Mouse (Mus musculus): ENCODE results near the gene Spsb1.

Gene Spsb1

DNA sequence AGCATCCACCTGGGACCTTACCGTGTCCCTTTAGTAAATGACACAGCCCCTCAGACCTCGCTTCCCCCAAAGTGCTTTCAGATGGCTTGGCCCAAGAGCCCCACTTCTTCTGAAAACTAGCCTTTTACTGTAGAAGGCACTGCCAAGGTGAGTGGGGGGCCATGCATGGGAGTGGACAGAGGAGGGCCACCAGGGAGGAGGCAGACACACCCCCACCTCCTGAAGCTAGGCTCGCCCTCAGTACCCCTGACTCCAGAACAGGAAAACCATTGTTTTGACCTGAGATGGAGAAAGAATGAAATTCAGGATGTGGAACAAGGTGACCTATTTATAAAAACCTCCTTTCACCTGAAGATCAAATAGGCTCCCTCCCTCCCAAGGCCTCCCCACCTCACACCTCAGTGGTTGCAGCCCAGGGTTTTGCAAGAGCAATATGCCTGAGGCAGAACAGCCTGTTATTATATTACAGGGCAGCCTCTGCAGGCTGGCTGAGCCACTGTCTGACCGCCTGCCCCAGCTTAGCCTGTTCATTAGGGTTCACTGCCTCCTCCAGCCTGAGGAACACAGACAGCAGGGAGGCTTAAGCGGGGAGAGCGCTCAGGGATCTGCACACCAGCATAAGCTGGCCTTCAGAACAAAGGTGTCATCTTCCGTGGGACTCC is 41.0 kb downstream of the Spsb1 start:
- DNase-seq (ENCODE audit: low read depth) = no peak

DNA sequence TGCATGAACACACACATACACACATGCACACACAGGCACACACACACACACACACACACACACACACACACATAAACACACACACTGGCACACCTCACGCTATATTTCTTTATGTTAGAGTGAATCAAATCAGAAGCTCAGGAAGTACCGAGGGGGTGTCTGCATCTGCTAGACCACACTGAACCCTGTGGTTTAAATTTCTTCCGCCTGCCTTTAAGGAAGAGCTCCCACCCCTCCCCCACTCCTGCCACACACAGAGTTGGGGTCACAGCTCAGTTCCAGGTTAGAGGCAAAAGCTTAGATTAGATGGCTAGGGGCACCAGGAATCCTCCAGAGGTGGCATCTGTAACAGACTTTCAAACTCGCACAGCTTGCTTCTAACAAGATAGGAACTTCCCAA is 42.4 kb downstream of the Spsb1 start:
- DNase-seq (ENCODE audit: low read depth) = peak; percentile 38

DNA sequence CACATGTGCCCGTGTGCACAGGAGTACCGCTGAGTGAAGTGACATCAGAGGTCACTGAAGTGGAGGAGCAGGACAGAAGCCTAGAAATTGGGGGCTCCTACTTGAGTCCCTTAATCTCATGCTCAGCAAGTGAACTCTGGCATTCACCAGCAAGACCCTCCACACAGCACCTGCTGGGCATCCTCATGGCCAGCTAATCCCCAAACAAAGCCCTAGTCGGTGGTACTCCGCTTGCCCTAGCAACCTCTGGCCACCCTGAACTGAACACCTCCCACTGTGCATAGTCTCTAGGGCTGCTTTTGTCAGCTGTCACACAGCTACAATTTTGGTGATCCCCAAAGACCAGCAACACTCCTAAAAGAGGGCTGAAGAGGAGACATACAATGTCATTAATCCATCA is 44.3 kb downstream of the Spsb1 start:
- DNase-seq (ENCODE audit: low read depth) = no peak

DNA sequence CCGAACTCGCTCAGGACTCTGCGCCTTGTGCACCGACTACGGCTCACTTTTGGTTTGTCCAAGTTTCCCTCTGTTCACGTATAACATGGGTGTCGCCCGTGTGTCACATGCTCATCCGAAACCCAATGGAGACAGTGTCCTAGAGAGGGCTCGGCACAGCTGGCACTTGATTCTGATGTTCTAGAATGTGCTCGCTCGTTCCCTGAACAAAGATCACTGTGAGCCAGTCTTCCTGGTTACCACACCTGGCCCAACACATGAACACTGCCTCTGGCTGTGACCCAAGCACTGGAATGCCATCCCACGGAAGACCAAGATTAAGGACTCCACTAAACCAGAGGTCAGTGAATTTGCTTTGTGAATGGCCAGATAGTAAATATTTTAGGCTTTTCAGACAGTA is 45.3 kb downstream of the Spsb1 start:
- no peak for DNase-seq (ENCODE audit: low read depth)

DNA sequence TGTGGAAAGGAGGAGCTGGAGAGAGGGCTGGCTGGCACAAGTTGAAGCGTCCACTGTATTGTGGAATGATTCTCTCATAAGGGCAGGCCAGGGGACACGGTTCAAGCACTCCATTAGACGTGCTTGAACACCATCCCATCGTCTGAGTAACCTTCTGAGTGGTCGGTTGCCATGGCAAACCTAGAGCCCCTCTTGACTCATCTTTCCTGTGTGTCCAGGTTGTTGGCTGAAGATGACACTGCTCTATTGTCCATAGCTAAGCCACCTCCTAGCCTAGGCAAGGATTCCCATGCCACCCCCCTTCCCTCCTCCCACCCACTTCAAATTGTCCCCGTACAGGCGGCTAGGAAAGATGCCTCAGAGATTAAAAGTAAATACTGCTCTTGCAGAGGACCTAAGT is 45.9 kb downstream of the Spsb1 start:
- no peak for DNase-seq (ENCODE audit: low read depth)

GRCm38 (mm10) chr4:149907656-149908055 is 47.2 kb downstream of the Spsb1 start:
- DNase-seq (ENCODE audit: low read depth) = no peak

GRCm38 (mm10) chr4:149906921-149907320 is 47.9 kb downstream of the Spsb1 start:
- no peak for DNase-seq (ENCODE audit: low read depth)

GRCm38 (mm10) chr4:149905302-149905974 is 49.4 kb downstream of the Spsb1 start:
- DNase-seq (ENCODE audit: low read depth) = no peak

DNA sequence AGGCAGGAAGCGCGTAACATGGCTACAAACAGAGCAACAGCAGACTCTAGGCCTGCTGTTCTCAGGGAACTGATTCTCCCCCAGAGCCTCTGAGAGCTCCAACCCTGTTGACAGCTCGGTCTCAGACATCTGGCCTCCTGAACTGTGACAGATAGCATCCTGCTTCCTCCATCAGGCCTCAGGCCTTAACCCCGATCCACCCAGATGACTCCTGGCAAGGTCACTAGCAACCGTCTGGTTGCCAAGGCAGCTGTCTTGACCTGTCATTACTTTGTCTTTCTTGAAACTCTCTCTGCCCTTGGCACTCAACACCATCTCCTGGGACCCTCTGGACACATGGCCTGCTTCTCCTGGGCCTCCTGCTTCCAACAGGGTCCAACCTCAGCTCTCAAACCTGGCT is 51.8 kb downstream of the Spsb1 start:
- no peak for DNase-seq (ENCODE audit: low read depth)

DNA sequence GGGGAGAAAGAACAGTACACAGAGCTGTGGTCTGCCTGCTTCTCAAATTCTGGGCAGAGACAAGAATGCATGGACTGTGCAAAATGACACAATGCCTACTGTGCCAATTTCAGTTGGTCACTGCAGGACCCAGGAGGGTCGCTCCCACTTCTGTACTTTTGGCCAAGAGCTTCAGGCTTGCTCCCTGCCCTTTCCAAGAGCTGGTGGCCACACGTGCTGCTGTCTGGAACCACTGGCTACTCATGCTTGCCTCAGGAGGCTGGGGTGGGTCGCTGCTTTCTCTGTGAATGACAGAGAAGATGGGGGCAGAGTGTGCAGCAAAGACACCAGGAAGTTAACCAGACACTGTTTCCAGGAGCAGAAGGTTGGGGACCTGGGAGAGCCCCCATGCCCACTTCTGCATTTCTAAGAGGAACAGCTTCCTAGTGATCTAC is 53.5 kb downstream of the Spsb1 start:
- no peak for DNase-seq (ENCODE audit: low read depth)

- DNase-seq (ENCODE audit: low read depth) = no peak
Measured at GRCm38 (mm10) chr4:149897661-149898260, 57.1 kb downstream of the Spsb1 start.

DNA sequence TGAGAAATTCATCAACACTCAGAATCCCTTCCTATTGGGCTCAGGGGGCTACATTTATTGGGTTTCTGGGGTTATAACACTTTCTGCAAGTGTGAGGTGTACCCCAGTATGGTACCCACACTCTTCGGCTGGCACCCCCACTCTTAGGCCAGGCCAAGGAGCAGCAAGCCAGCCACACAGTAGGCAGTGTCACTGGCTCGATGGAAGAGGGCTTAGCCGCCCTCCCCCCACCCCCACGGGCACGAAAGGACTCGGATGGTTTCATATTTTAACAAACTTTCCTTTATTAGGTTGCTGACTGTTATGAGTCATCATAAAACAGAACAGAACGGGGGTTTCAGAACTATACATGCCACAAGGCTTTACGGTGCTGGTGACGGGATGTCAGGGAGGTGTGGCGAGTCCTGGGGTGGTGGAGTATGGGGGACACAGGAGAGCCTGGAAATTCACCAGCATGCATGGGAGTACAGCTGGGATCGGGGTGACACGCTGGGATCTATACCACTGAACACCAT is 58.8 kb downstream of the Spsb1 start:
- no peak for DNase-seq (ENCODE audit: low read depth)

DNA sequence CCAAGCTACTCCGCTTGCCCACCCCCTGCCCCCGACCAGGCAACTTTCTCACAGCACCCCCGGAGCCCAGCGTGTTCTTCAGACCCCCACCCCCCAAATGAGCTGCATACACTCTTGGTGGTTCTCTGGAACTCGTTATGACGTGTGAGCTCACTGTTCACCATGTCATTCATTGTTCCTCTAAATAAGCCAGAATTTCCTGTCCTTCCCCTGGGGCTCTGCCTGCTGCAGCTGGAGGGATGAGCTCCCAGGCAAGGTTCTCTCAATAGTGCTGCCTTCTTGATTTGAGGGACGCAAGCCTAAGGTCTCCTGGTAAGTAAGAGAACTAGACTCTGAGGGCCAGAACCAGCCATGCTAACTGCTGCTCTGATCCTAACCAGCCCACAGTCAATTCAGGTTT is 59.6 kb downstream of the Spsb1 start:
- no peak for DNase-seq (ENCODE audit: low read depth)

DNA sequence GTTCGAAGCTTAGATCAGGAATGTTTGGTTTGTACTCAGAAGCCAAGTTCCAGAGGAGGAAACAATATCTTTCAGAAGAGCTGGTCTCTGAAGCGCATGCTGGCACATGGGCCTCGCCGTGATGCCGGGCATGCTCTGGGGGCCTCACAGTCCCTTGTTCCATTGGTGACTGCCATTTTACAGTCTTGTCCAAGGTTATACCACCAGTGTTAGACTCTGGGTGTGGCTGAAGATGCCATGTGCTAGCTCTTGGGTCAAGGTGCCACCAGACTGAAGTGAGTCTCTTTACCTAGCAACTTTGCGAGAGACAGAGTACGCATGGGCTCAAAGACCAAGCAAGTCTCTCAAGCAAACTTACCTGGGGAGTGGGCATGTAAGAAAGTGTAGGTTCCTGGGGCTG is 60.5 kb downstream of the Spsb1 start:
- DNase-seq (ENCODE audit: low read depth) = no peak

GRCm38 (mm10) chr4:149893611-149894151 is 61.2 kb downstream of the Spsb1 start:
- DNase-seq (ENCODE audit: low read depth) = no peak

GRCm38 (mm10) chr4:149891172-149891960 is 63.5 kb downstream of the Spsb1 start:
- DNase-seq (ENCODE audit: low read depth) = no peak

DNA sequence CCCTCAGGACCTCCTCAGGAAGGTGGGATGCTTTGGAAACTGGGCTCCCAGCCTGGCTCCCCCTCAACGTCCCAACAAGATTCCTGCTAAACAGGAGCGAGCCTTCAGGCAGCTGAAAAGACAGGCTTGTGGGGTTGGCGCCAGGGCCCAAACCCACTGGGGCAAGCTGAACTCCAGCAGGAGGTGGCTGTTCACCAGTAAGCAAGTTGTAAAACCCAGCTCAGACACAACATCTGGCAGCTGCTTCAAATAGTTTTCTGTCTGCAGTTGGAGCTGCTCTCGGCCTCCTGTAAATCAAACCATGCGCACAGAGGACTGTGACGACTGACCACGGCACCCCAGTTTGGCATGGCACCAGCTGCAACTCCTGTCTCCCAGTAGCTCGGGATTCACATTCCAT is 64.3 kb downstream of the Spsb1 start:
- no peak for DNase-seq (ENCODE audit: low read depth)

GRCm38 (mm10) chr4:149889851-149890250 is 65.0 kb downstream of the Spsb1 start:
- DNase-seq (ENCODE audit: low read depth) = peak; percentile 24

DNA sequence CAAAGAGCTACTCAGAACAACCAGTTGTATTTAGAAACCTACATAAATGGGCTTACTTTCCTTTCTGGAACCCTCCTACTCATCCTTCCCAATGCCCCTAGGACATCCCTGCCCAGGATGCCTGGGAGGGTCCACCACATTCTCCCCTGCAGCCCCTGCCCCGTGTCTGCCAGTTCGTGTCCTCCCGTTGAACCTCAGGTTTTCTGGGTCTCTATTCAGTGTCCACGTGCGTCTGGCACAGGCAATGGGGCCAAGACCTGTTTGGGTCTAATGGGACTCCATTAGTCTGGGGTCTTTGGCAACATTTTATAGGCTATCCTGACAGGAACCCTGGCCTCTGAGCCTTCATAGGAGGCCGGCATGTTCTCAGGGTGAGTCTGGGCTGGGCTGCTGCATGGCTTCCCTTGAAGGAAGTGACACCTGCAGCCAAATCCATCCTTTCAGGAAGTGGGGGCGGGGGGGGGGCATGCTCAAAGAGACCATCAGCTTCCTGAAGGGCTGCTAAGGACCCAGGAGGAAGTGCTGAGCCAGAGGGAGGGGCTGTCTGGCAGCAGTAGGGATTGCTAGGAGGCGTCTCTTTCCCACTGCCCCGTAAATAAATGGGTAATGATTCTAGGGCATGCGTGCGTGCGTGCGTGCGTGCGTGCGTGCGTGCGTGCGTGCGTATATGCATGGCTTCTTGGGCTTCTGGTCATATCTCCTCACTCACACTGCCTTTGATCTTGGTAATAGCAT is 65.9 kb downstream of the Spsb1 start:
- peak; percentile 56 for DNase-seq (ENCODE audit: low read depth)

DNA sequence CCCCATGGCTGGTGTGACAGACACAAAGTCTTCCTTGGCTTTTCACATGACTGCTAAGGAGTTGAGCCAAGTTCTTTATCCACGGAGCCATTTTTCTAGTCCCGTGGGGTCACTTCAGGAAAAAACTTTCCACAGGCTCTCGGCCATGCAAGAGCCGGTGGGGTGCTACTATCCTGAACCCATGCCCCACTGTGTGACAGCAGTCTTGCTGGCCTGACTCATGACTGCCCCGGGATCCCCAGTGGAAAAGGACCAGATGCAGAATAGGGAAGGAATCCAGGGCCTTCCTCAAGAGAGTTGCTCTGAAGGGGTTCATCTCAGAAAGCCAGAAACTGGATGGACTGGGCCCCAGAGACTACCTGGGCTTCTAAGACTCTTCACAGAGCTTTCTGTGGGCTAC is 66.7 kb downstream of the Spsb1 start:
- DNase-seq (ENCODE audit: low read depth) = no peak

All from 416B (cell line).